Mouse (Mus musculus): ENCODE data around the gene Ipo13.

DNA sequence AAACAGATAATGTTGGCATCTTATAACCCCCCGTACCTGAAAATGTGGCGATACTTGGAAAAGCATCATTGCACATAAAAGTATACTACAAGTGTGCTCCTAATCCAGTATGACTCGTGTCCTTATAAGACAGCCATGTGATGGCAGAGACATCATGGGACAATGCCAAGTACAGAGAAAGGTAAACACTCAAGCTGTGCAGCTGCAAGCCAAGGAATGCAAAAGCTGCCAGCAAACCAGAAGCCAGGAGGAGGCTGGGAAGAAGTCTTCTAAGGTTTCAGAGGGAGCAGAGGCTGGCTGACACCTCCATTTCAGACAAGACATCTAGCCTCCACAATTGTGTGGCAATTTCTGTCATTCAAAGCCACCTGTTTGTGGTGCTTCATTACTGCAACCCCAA is 8.6 kb downstream of the Ipo13 start:
- TF ChIP-seq CTCF (IDR thresholded peaks at IDR 0.05; ENCODE audit: extremely low read depth, insufficient read depth, insufficient read length, insufficient replicate concordance) (no peak), POLR2A (IDR thresholded peaks at IDR 0.05; ENCODE audit: low read depth, low read length) (no peak)

Measured in spleen, adult 2 months (tissue).